Comparison of ENCODE assay signal across 25 mouse cellular contexts in genomic region chr17:28643697-28644096, GRCm38 (mm10). TPM values are rescaled to one million over a fixed set of nuclear protein-coding genes. Genes with fewer than 3 reads are reported as not detected.
DNase-seq lines count a peak whose midpoint lies in the region; ATAC-seq lines count a peak whose summit lies in the region.
"Had no signal": no experiment of that assay in that cellular context is flagged by ENCODE, and none has a peak within 500 bp of the region (broad histone marks: within the 10 kb centered on the region; RNA-seq: fewer than 3 reads in every experiment).

No protein-coding gene starts in this region.

- no peaks in the 10 kb centered on the region for H3K27me3 ChIP-seq in limb, embryonic 15.5 days
- no peaks in the 10 kb centered on the region for H3K27me3 ChIP-seq in limb, embryonic 10.5 days (ENCODE audit: low read depth, poor library complexity, severe bottlenecking)
- H3K27me3 ChIP-seq: CH12.LX; embryonic facial prominence, embryonic 15.5 days; hindbrain, embryonic 13.5 days had no signal

- H3K4me2 ChIP-seq in limb, embryonic 15.5 days: no peak overlapping the region
- H3K4me2 ChIP-seq: embryonic facial prominence, embryonic 15.5 days; heart, embryonic 11.5 days; heart, embryonic 15.5 days; hindbrain, embryonic 13.5 days had no signal

- no peaks in the 10 kb centered on the region for H3K36me3 ChIP-seq in limb, embryonic 15.5 days
- no peaks in the 10 kb centered on the region for H3K36me3 ChIP-seq in limb, embryonic 10.5 days
- H3K36me3 ChIP-seq: embryonic facial prominence, embryonic 15.5 days; forebrain, embryonic 10.5 days; heart, embryonic 15.5 days; hindbrain, embryonic 13.5 days had no signal

- no peak overlapping the region for H3K4me3 ChIP-seq in limb, embryonic 15.5 days
- no peak overlapping the region for H3K4me3 ChIP-seq in limb, embryonic 10.5 days
- H3K4me3 ChIP-seq: embryonic facial prominence, embryonic 15.5 days; erythroblast, embryonic 14.5 days; forebrain, embryonic 10.5 days; heart, adult 2 months; heart, embryonic 15.5 days; hindbrain, embryonic 13.5 days had no signal

- ATAC-seq in limb, embryonic 15.5 days (ENCODE audit: insufficient number of reproducible peaks, low FRiP score, low TSS enrichment, low read depth): no peak
- ATAC-seq: forebrain, embryonic 14.5 days had no signal

- WGBS in limb, embryonic 15.5 days: 26% methylated on average over 3 of the region's 3 CpGs
- 37% methylated on average over 3 of the region's 3 CpGs for WGBS in limb, embryonic 10.5 days

- peaks cover 8% of the 10 kb centered on the region; the same call in 1 of the 2 replicates for H3K4me1 ChIP-seq in limb, embryonic 15.5 days
- peaks cover 5% of the 10 kb centered on the region; the same call in 1 of the 2 replicates for H3K4me1 ChIP-seq in limb, embryonic 10.5 days
- H3K4me1 ChIP-seq: forebrain, embryonic 10.5 days; heart, embryonic 15.5 days; hindbrain, embryonic 13.5 days had no signal

- peak overlapping the region; percentile 44; the same call in 1 of the 2 replicates for H3K27ac ChIP-seq in limb, embryonic 15.5 days
- no peak overlapping the region for H3K27ac ChIP-seq in limb, embryonic 10.5 days
- H3K27ac ChIP-seq: embryonic facial prominence, embryonic 15.5 days; forebrain, embryonic 10.5 days; heart, adult 2 months; heart, embryonic 15.5 days; hindbrain, embryonic 13.5 days had no signal

- H3K9me3 ChIP-seq in limb, embryonic 15.5 days: no peaks in the 10 kb centered on the region
- H3K9me3 ChIP-seq in limb, embryonic 10.5 days (replicated peaks): no peaks in the 10 kb centered on the region
- H3K9me3 ChIP-seq: embryonic facial prominence, embryonic 15.5 days; forebrain, embryonic 10.5 days; heart, embryonic 15.5 days; hindbrain, embryonic 13.5 days had no signal

- no peak overlapping the region for H3K9ac ChIP-seq in limb, embryonic 15.5 days
- H3K9ac ChIP-seq: embryonic facial prominence, embryonic 15.5 days; heart, embryonic 15.5 days; hindbrain, embryonic 13.5 days had no signal

- no peak for DNase-seq in limb, embryonic 10.5 days (ENCODE audit: low spot score)
- peak; percentile 36 for DNase-seq in T-cell, adult 2 months (ENCODE audit: low spot score)
- peak; percentile 63 for DNase-seq in naive thymus-derived CD4-positive, alpha-beta T cell, adult 2 months (ENCODE audit: low read depth)
- DNase-seq in thymus, postnatal 25 days: peak; percentile 19
- no peak for DNase-seq in left cerebral cortex, adult 9 months (ENCODE audit: low spot score in 2 of 2)
- no peak for DNase-seq in layer of hippocampus, postnatal 36 days
- DNase-seq in frontal cortex, postnatal 14 days (ENCODE audit: low spot score in 2 of 2): no peak
- DNase-seq: adrenal gland, postnatal 10 days; cerebellum, adult 11 months; cerebellum, adult 8-10 months; cerebellum, postnatal 14 days; embryo, embryonic 11 days; gastrocnemius, postnatal 10 days; heart, adult 2 months; heart, postnatal 14 days had no signal

RNA-seq across cellular contexts. Expression of gene Srpk1, which starts 21.2 kb away (rescaled TPM):
- polyA plus RNA-seq in limb, embryonic 15.5 days (2015; fragmentation: Nextera tagmentation; extraction: Ambion mirVana): 120 and 121 TPM in 2 replicates
- 106 and 110 TPM in 2 replicates for polyA plus RNA-seq in limb, embryonic 10.5 days (2016; fragmentation: Nextera tagmentation; extraction: Ambion mirVana)
- total RNA-seq in layer of hippocampus, postnatal 36 days (2021): 10 to 100 TPM; 77.8 to 83.3 TPM

RNA-seq across cellular contexts. Expression of gene Slc26a8, which starts 46.3 kb away (rescaled TPM):
- polyA plus RNA-seq in limb, embryonic 15.5 days (2015; fragmentation: Nextera tagmentation; extraction: Ambion mirVana): 0.60 and 0.72 TPM in 2 replicates
- 0.49 TPM in 1 of 2 replicates, not detected in the other for polyA plus RNA-seq in limb, embryonic 10.5 days (2016; fragmentation: Nextera tagmentation; extraction: Ambion mirVana)
- 1 to 10 TPM; 3.7 to 6.4 TPM for total RNA-seq in layer of hippocampus, postnatal 36 days (2021)
- total RNA-seq: CH12.LX; hematopoietic stem cell, adult 5-6 weeks had no signal

RNA-seq across cellular contexts. Expression of gene Mapk14, which starts 47.4 kb away (rescaled TPM):
- polyA plus RNA-seq in limb, embryonic 15.5 days (2015; fragmentation: Nextera tagmentation; extraction: Ambion mirVana): 37.9 and 45.2 TPM in 2 replicates
- polyA plus RNA-seq in limb, embryonic 10.5 days (2016; fragmentation: Nextera tagmentation; extraction: Ambion mirVana): 47.5 and 50.7 TPM in 2 replicates
- total RNA-seq in layer of hippocampus, postnatal 36 days (2021): 10 to 100 TPM; 76.7 to 78.8 TPM

Comparison
In these comparisons a context has a peak if more than half of its experiments do, and no peak if none do; other contexts are left out.
1. DNase-seq: peak in T-cell, adult 2 months (single experiment), naive thymus-derived CD4-positive, alpha-beta T cell, adult 2 months (single experiment) and thymus, postnatal 25 days (single experiment); none in limb, embryonic 10.5 days (single experiment), left cerebral cortex, adult 9 months (0 of 2), layer of hippocampus, postnatal 36 days (0 of 2) and frontal cortex, postnatal 14 days (0 of 2).